Mouse (Mus musculus) c-Kit-positive CD71-positive TER-119-positive erythroid progenitor cells, embryonic 14.5 days (primary cell): ENCODE measurements around the gene Tia1.

Experiments used
- DNase-seq: peaks from one replicate; pipeline ENCODE4 v3.0.0-alpha.2; 2013; ENCODE audit warnings: low spot score

Gene Tia1

DNA sequence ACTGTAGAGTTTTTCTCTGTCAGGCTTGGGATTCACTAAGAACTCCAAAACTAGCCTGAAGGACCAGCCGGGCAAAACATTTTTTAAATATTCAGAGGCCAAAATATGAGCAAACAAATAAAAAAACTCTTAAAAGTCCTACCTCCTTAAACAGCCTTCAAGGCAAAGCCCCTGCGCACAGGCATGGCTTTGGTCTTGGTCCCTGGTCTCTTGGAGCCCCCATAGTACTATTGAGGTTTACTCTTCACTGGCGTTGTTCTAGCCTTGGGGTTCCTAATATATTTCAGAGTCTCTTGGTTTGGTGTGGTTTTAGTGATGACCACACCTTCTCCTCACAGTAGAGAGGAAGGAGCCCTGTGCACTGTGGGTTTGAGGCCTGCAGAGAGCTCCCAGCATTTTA is 27.5 kb downstream of the Tia1 start:
- no peak for DNase-seq

DNA sequence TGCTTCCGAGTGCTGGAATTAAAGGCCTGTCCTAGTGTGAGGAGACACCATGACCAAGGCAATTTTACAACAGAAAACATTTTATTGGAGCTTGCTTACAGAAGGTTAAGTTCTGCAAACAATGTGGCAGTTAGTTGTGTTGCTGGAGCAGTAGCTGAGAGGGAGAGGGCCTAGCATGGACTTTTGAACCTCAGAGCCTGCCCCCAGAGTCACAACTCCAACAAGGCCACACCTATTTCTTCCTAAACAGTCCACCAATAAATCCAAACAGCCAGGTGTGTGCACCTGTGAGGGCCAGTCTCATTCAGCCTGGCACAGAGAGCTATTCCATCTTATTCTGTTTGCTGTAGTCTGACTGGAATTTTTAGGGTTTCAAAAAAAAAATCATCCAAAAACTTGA is 29.7 kb downstream of the Tia1 start:
- no peak for DNase-seq

DNA sequence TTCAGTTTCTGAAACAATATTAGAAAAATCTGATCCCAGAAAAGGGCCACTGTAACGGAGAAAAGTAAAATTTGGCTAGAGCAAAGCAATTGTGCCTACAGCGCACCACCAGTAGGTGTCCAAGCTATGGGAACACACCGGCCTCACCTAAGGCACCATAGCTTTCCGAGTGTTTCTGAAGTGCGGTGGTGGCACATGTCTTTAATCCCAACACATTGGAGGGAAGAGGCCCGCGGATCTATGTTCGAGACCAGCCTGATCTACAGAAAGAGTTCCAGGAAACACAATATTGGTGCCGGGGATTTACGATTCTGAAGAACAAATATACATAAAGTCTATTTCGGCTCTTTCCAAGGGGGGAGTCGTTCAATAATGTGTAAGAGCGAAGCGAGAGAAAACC is 33.7 kb downstream of the Tia1 start:
- peak; percentile 65 for DNase-seq

DNA sequence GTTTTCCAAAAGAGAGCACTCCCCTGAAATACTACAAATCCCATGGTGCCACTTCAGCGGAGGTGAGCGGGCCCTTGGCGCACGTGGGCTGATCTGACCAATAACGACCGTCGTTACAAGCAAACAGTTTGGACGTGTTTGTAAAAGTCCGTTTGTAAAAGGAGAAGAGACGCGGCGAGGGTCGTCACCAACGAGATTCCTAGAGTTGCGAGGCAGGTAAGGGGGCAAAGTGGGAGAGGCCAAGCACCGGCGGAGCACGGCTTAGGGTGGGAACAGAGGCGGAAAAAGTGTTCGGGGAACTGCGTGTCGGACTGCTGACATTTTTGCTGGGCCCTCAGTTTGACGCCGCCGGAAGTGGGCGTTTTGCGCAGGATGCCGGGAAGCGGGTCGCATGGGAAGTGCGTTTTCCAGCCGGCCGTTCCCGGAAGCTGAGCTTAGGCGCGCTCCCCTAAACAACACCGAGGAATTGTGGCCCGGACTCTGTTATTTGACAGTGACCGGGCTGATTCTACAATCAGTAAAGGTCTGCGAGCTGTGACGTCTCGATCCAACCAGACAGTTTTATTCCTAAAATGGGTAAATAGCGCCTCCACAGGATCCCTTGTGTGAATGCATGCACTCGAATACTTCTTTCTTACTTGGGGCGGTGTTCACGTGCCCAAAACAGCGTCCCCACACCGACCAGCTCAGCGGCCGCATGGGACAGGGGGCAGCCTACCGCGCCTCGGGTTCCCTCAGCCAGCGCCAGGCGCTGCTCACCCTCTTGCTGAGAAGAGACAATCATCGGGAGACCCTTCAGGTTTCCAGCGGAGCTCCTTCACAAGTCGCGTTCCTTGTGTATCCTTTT is 34.5 kb downstream of the Tia1 start, which contains the start of gene C87436:
TSS of gene C87436 (plus strand) at position 103 of the 847 bp plus-strand sequence.
- peak; percentile 93 for DNase-seq

DNA sequence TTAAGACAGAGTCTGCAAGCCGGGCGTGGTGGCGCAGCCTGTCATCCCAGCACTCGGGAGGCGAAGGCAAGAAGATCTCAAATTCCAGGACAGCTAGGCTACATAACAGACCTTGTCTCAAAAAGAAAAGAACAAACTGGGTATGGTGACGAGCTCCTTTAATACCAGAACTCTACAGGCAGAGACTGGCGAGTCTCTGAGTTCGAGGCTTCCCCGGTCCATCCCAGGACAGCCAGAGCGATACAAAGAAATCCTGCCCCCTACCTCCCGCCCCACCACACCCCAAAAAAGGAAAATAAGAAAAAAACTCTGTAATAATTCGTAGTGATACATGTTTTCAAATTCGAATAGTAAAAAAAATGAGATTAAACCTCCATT is 35.1 kb downstream of the Tia1 start:
- peak; percentile 16 for DNase-seq

GRCm38 (mm10) chr6:86439531-86439930 is 35.5 kb downstream of the Tia1 start:
- no peak for DNase-seq

GRCm38 (mm10) chr6:86441571-86441970 is 37.6 kb downstream of the Tia1 start:
- no peak for DNase-seq

DNA sequence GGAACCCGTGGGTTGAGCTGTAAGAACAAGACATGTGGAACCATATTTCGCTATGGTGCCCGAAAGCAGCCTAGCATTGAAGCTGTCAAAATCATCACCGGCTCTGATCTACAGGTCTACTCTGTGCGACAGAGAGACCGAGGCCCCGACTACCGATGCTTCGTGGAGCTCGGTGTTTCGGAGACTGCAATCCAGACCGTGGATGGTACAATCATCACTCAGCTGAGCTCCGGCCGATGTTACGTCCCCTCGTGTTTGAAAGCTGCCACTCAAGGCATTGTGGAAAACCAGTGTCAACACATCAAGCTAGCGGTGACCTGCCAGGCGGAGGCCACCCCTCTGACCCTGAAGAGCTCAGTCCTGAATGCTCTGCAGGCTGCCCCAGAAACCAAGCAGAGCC is 41.5 kb downstream of the Tia1 start:
- no peak for DNase-seq

GRCm38 (mm10) chr6:86446927-86447568 is 43.0 kb downstream of the Tia1 start:
- no peak for DNase-seq

DNA sequence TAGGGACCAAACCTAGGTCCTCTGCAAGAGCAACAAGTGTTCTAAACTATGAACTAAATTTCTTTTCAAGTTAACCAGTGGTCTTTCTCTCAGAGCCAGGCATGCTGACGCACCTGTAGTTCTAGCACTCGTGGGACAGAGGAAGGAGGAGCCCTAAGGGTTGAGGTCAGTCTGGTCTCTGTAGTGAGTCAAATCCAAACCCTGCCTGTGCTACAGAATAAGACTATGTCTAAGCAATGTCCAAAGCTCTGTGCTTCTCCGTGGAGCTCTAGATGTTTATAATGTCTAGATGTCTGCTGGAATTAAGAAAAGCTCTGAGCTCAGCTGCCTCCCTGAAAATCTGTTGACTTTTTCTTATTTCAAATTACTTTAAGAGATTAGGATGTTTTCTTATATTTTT is 52.7 kb downstream of the Tia1 start:
- DNase-seq = no peak

GRCm38 (mm10) chr6:86463079-86463478 is 59.1 kb downstream of the Tia1 start:
- no peak for DNase-seq

- no peak for DNase-seq
Measured at GRCm38 (mm10) chr6:86471317-86471716, 67.3 kb downstream of the Tia1 start.

- no peak for DNase-seq
Measured at GRCm38 (mm10) chr6:86471760-86472099, 67.7 kb downstream of the Tia1 start.

DNA sequence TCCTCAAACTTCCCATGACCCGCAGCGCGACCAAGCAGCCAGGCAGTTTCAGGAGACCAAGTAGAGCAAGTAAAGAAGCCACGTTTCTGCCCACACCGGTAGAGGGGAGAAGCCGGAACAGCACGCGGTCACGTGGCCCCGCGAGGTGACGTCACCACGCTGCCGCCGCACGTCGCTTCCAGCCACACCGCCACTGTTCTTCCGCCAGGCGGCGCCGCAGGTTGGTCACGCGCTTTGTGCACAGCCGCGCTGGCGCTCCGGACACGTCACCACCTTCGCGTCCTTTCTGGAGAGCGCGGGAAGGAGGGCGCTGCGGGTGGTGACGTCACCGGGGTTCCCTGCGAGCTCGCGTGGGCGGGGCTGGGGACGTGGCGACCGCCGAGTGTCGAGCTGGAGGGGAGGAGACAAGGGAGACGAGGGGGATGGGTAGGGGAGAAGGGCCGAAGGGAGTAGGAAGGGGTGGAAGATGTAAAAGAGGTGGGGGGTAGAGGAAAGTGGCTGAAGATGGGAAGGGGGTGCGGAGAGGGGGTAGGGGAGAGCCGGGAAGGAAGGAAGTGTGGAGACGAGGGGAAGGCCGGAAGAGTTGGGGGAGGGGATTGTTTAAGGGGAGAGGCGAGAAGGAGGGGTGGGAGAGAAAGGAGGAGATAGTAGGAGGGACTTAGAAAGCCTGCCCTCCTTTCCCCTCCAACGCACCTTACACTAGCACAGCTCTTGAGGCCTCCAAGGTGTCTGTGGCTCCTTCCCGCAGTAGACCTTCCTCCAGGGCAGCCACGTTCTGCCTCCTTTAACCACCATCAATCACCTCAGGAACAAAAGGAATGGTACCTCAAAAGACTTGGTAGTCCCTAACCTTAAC is 68.3 kb downstream of the Tia1 start:
- peak; percentile 98 for DNase-seq

GRCm38 (mm10) chr6:86473077-86473476 is 69.1 kb downstream of the Tia1 start:
- DNase-seq = no peak

DNA sequence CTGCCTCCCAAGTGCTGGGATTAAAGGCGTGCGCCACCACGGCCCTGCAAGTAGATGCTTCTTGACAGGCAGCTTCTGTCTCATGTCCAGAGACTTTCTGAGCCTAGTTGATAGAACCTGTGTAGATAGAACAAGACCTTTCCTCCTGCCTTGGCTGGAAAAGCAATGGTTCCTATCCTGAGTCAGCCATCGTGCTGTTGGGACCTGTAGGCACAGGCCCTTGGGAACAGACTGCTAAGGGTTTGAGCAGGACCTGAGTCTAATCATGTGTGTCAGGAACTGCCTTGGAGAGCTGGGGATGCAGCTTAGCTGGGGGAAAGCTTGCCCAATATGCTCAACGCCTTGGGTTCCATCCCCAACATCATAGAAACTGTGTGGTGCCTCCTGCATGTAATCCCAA is 70.1 kb downstream of the Tia1 start:
- DNase-seq = no peak

DNA sequence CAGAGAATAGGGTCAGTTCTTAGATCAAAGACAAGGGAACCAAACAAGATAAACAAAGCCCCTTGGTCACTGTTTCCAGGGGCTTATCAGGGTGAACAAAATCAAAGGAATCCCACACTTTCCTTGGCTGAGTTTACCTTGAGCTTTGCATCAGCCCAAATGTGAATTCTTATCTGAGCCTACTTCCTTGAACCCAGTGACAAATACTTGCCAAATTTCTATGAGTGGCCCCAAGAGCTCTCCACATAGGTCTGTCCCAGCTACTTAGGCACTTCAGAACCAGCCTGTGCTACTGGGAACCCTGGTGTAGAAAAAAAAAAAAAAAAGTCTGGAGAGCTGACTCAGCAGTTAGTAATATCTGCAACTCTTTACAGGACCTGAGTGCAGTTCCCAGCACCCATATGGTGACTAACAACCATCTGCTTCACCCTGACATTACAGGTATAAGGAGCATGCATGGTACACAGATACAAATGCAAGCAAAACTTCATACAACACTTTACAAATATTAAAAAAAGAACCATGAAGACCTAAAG is 70.7 kb downstream of the Tia1 start:
- no peak for DNase-seq

GRCm38 (mm10) chr6:86475462-86476167 is 71.6 kb downstream of the Tia1 start:
- DNase-seq = no peak

DNA sequence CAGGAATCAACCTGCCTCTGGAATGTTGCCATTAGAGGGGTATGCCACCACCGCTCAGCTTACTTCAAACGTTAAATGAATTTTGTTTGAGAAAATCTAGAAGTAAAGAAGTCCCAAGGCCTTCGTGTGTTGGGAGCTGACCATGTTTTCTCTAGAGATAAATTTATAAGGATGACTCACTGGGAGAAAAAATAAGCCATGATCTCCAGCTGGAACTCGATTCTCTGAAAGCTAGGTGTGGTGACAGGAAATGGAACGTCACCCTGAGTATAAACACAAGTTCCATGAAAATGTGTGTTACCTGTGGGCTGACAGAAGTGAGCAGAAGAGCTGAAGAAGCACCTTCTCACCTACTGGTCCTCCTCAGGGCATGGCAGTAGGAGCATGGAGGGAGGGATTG is 72.9 kb downstream of the Tia1 start:
- no peak for DNase-seq

DNA sequence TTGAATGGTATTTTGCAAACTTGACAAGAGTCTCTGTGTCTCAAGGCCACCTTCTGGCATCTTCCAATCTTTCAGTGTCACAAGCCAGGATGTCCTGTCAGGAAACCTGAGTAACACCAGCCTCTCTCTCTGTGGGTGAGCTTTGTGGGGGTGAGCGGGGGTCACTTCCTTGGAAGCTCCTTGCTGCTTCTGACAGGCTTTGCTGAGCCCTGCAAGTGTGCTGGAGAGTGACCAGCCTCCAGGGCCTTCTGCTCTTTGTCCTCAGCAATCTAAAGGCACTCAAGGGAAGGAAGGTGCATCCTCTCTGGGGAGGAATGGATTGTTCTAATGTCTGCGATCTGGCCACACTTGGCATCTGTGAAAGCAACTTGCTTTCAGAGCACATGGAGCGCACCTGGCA is 75.3 kb downstream of the Tia1 start:
- DNase-seq = no peak

GRCm38 (mm10) chr6:86479816-86480188 is 75.8 kb downstream of the Tia1 start:
- DNase-seq = no peak
